Mouse (Mus musculus) 416B (cell line): ENCODE measurements around the gene Arhgef19.

Source experiments
- DNase-seq: peaks from one replicate; pipeline ENCODE4 v3.0.0; 2011; ENCODE audit warnings: low read depth

Gene Arhgef19

GRCm38 (mm10) chr4:141265979-141266637, 26.8 kb downstream of the Arhgef19 start:
- DNase-seq = no peak

- DNase-seq = no peak
Observed at GRCm38 (mm10) chr4:141267250-141267649, 28.0 kb downstream of the Arhgef19 start.

- peak; percentile 54 for DNase-seq
Observed at GRCm38 (mm10) chr4:141267837-141268236, 28.5 kb downstream of the Arhgef19 start.

GRCm38 (mm10) chr4:141268350-141268749, 29.1 kb downstream of the Arhgef19 start:
- no peak for DNase-seq

GRCm38 (mm10) chr4:141269080-141269479, 29.8 kb downstream of the Arhgef19 start:
- peak; percentile 86 for DNase-seq

- no peak for DNase-seq
Observed at GRCm38 (mm10) chr4:141270201-141270940, 31.1 kb downstream of the Arhgef19 start.

GRCm38 (mm10) chr4:141271228-141271627, 31.9 kb downstream of the Arhgef19 start:
- DNase-seq = no peak

GRCm38 (mm10) chr4:141271721-141272120, 32.4 kb downstream of the Arhgef19 start:
- no peak for DNase-seq

- DNase-seq = peak; percentile 88
Observed at GRCm38 (mm10) chr4:141272878-141273277, 33.6 kb downstream of the Arhgef19 start.

GRCm38 (mm10) chr4:141273296-141273695, 34.0 kb downstream of the Arhgef19 start:
- DNase-seq = peak; percentile 82

GRCm38 (mm10) chr4:141274485-141275341, 35.4 kb downstream of the Arhgef19 start:
- no peak for DNase-seq

GRCm38 (mm10) chr4:141277157-141277556, 37.9 kb downstream of the Arhgef19 start:
- DNase-seq = no peak

GRCm38 (mm10) chr4:141278154-141278553, 38.9 kb downstream of the Arhgef19 start:
- DNase-seq = no peak

GRCm38 (mm10) chr4:141279327-141279726, 40.0 kb downstream of the Arhgef19 start:
- no peak for DNase-seq

GRCm38 (mm10) chr4:141279783-141280182, 40.5 kb downstream of the Arhgef19 start:
- DNase-seq = no peak

GRCm38 (mm10) chr4:141280471-141280870, 41.2 kb downstream of the Arhgef19 start:
- no peak for DNase-seq

- DNase-seq = no peak
Observed at GRCm38 (mm10) chr4:141281153-141281552, 41.9 kb downstream of the Arhgef19 start.

GRCm38 (mm10) chr4:141281578-141281977, 42.3 kb downstream of the Arhgef19 start:
- no peak for DNase-seq

GRCm38 (mm10) chr4:141282087-141282486, 42.8 kb downstream of the Arhgef19 start:
- no peak for DNase-seq

GRCm38 (mm10) chr4:141282623-141283022, 43.3 kb downstream of the Arhgef19 start:
- DNase-seq = no peak

- DNase-seq = no peak
Observed at GRCm38 (mm10) chr4:141283176-141283878, 44.0 kb downstream of the Arhgef19 start.

- DNase-seq = no peak
Observed at GRCm38 (mm10) chr4:141283879-141284411, 44.6 kb downstream of the Arhgef19 start.
